Mouse (Mus musculus): Measurements from ENCODE around the gene Klhl26. TPM values are rescaled to one million over a fixed set of nuclear protein-coding genes. Genes with fewer than 3 reads are reported as not detected.

Gene Klhl26
- polyA plus RNA-seq, 1 experiment from 2014 or later = 25.6 TPM

DNA sequence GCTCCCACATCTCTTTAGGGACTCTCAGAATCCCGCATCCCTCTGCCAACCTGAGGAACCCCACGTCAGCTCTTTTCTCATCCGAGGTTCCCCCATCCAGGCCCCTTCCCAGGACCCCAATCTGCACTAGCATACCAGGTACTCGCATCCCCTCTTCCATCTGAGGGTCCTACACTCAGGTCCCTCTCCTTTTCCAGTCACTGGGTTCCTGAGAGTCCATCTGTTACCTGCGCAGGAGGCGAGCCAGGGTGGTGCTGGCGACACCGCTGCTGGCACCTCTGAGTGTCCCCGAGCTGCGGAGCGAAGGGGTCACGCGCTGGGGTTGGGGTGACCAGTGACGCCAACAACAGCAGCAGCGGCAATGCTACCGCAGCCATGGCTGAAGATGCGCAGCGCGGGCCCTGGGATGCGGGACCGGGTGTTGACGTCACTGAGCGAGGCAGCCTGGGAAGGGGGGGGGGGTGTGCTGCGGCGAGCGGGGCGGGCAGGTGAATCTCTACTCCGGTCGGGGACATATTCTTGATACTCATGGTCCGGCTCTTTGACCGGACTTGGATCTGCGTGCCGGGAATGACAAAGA is 10.3 kb upstream of the Klhl26 start, which contains the start of gene Tmem59l:
Tmem59l (minus strand) TSS at position 418 of the 580 bp plus-strand sequence.
- H3K4me2 ChIP-seq = peak within 1 kb of the TSS; percentile 62
- WGBS = 3% methylated on average over 33 of the region's 33 CpGs
- peak within 1 kb of the TSS; percentile 49 for H3K4me3 ChIP-seq
- no peak within 1 kb of the TSS for H3K27ac ChIP-seq (replicated peaks)
- no peaks in the 10 kb centered on the region for H3K9me3 ChIP-seq
- H3K27me3 ChIP-seq = peaks cover 95% of the 10 kb centered on the region
- H3K36me3 ChIP-seq = 0 out of 2 replicates have a peak, but pooled peaks cover 2% of the 10 kb centered on the region
- ATAC-seq (ENCODE audit: low read depth) = peak; percentile 70
- peaks cover 49% of the 10 kb centered on the region for H3K4me1 ChIP-seq (replicated peaks)
- H3K9ac ChIP-seq = peak within 1 kb of the TSS; percentile 77

DNA sequence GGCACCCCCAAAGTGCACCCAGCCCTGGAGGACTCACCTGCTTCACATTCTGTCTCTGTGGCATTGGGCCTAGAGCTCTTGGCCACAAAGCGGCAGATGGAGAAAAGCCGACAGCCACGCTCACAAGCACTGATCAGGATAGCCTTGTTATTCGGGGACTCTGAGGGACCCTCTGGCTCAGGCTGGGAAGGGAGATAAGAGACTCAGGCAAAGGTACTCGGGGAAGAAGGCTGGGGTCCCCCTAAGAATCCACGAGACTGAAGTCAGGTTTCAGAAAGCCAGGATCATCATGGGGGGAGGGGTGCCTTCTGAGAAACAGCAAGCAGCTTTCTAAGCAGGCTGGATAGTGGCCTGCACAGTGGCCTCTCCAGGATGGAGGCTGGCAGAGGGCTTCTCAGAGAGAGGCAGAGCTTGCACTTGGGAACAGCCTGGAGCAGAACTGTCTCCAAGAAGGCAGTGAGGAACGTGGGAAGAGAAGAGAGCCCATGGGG is 9.5 kb upstream of the Klhl26 start:
- Histone ChIP-seq H3K4me2 (peak overlapping the region; percentile 62), H3K9ac (peak overlapping the region; percentile 77), H3K27me3 (peaks cover 93% of the 10 kb centered on the region), H3K4me3 (peak overlapping the region; percentile 49), H3K9me3 (no peaks in the 10 kb centered on the region), H3K4me1 (replicated peaks) (peaks cover 45% of the 10 kb centered on the region), H3K27ac (replicated peaks) (no peak overlapping the region), H3K36me3 (0 out of 2 replicates have a peak, but pooled peaks cover 2% of the 10 kb centered on the region)
- 61% methylated on average over 7 of the region's 7 CpGs for WGBS
- ATAC-seq (ENCODE audit: low read depth) = 0 out of 2 replicates have a peak, but pooled peaks have one; percentile 12

DNA sequence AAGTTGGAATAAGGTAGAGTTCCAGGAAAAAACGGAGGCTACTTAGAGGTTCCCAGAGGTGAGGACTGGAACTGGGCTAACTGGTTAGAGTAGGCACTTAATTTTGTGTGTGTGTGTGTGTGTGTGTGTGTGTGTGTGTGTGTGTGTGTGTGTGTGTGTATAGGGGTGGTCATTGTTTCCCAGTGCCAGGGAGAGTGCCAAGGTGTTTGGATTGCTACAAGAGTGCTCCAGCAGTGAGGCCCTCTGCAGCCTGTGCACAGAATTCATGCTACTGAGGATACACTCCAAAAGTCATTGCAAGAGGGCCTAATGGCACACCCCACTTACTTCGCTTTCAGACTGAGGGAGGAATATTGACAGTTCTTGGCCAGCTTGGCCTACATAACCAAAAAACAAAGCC is 6.2 kb upstream of the Klhl26 start:
- ATAC-seq (ENCODE audit: low read depth) = no peak
- peaks cover 89% of the 10 kb centered on the region for H3K27me3 ChIP-seq
- 49% methylated on average over 2 of the region's 2 CpGs for WGBS

DNA sequence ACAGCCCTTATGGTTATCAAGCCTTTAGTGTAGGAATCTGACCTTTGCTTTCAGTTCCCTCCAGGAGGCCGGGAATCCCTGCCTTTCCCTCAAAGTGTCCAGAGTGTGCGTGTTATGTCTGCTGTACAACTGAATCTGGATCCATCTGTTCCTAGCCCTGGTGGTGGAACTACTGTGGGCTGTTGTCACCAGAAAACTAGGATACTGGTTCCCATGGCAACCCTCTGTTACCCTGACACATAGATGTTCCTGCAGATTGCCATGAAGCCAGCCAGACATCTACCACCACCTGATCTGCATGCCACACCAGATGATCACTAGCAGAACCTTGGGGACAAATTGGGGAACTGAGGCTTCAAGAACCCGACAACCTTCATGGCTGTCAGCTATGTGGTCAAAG is 5.1 kb upstream of the Klhl26 start:
- Histone ChIP-seq H3K27me3 (peaks cover 90% of the 10 kb centered on the region), H3K36me3 (0 out of 2 replicates have a peak, but pooled peaks cover 2% of the 10 kb centered on the region), H3K4me3 (no peak overlapping the region), H3K27ac (replicated peaks) (no peak overlapping the region), H3K4me1 (replicated peaks) (peaks cover 11% of the 10 kb centered on the region), H3K9ac (no peak overlapping the region), H3K4me2 (no peak overlapping the region), H3K9me3 (no peaks in the 10 kb centered on the region)
- WGBS = 90% methylated on average over 3 of the region's 3 CpGs
- ATAC-seq (ENCODE audit: low read depth) = no peak

More for the DNA sequence above, 6.2 kb upstream of the Klhl26 start:
- no peak overlapping the region for H3K27ac ChIP-seq (replicated peaks)
- no peak overlapping the region for H3K4me3 ChIP-seq
- peaks cover 17% of the 10 kb centered on the region for H3K4me1 ChIP-seq (replicated peaks)
- no peak overlapping the region for H3K4me2 ChIP-seq
- 0 out of 2 replicates have a peak, but pooled peaks cover 2% of the 10 kb centered on the region for H3K36me3 ChIP-seq
- no peaks in the 10 kb centered on the region for H3K9me3 ChIP-seq
- H3K9ac ChIP-seq = no peak overlapping the region

DNA sequence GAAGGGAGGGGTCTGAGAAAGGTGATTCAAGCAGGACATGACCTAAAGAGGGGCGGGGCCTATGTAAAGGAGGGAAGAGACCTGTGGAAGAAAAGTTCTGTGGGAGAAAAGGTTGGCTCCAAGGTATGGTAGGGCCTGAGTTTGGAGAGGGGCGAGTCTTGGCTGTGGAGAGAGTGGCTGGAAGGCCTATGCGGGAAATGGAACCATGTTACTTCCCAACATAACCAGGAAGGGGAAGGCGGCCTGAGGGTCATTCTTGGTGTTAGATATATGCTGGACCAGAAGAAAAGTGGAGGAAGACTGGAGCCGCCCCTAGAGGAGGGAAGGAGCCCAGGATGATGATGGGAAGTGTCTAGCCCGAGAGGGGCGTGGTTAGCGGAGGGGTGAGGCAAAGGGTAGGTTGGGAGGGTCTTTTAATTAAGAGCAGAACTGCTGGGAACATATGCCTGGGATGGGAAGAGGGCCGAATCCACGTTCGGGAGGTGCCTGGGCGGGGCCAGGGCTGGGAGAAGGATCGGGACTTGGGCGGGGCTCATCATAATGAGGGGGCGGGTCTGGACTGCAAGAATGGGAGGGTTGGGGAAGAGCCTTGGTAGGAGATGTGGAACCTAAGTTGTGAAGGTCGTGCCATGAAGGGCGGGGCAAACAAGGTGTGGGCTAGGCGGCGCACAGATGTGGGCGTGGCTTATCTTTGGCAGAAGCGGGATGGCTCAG is 658 bp upstream of the Klhl26 start:
- 0 out of 2 replicates have a peak, but pooled peaks cover 2% of the 10 kb centered on the region for H3K36me3 ChIP-seq
- peak overlapping the region; percentile 71 for H3K4me2 ChIP-seq
- peaks cover 11% of the 10 kb centered on the region for H3K4me1 ChIP-seq (replicated peaks)
- H3K9me3 ChIP-seq = no peaks in the 10 kb centered on the region
- no peak overlapping the region for H3K9ac ChIP-seq
- H3K4me3 ChIP-seq = peak overlapping the region; percentile 74
- WGBS = 2% methylated on average over 21 of the region's 21 CpGs
- ATAC-seq (ENCODE audit: low read depth) = peak; percentile 42
- H3K27me3 ChIP-seq = peaks cover 45% of the 10 kb centered on the region
- no peak overlapping the region for H3K27ac ChIP-seq (replicated peaks)

DNA sequence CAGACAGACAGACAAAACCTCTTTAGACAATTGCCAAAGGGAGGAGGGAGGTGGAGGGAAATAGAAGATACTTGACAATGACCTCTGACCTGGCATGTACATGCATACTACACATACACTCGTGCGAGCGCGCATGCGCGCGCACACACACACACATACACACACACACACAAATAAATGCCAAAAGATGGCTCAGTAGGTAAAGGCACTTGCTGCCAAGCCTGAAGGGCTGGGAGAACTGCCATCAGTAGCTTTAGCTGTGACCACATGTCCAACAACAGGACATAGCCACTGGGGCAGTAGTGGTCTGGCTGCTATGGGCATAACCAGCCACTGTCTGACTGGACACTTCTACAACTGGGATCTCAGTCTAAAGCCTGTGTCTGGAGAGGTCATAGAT is 4.9 kb downstream of the Klhl26 start:
- 99% methylated on average over 7 of the region's 7 CpGs for WGBS
- no peak overlapping the region for H3K4me3 ChIP-seq
- H3K27me3 ChIP-seq = no peaks in the 10 kb centered on the region
- H3K36me3 ChIP-seq = no peaks in the 10 kb centered on the region
- H3K4me1 ChIP-seq (replicated peaks) = peaks cover 30% of the 10 kb centered on the region
- ATAC-seq (ENCODE audit: low read depth) = no peak
- H3K27ac ChIP-seq (replicated peaks) = no peak overlapping the region
- H3K9me3 ChIP-seq = no peaks in the 10 kb centered on the region
- H3K4me2 ChIP-seq = no peak overlapping the region
- no peak overlapping the region for H3K9ac ChIP-seq

DNA sequence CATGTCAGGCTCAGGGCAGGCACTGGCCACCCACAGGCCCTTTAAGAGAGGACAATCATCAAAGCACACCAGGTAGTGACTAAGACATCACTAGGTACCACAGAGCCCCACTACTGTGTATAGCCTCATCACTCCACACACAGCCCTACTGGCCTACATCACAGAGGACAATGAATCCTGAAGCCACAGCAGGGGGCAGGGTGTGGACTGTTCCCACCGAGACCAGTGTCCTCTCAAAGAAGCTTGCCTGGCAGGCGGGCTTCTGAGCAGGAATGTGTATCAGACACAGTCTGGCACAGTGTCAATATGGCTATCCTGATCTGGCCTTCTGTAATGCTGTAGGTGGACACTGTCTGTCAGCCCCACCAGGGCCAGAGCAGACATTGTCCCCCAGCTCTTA is 6.8 kb downstream of the Klhl26 start:
- H3K4me3 ChIP-seq = no peak overlapping the region
- WGBS = 59% methylated on average over 2 of the region's 2 CpGs
- 0 out of 2 replicates have a peak, but pooled peaks cover 7% of the 10 kb centered on the region for H3K36me3 ChIP-seq
- H3K27me3 ChIP-seq = no peaks in the 10 kb centered on the region
- ATAC-seq (ENCODE audit: low read depth) = peak; percentile 33; the same call in 1 of the 2 replicates
- no peak overlapping the region for H3K27ac ChIP-seq (replicated peaks)
- no peak overlapping the region for H3K9ac ChIP-seq
- no peak overlapping the region for H3K4me2 ChIP-seq
- peaks cover 19% of the 10 kb centered on the region for H3K4me1 ChIP-seq (replicated peaks)
- no peaks in the 10 kb centered on the region for H3K9me3 ChIP-seq

DNA sequence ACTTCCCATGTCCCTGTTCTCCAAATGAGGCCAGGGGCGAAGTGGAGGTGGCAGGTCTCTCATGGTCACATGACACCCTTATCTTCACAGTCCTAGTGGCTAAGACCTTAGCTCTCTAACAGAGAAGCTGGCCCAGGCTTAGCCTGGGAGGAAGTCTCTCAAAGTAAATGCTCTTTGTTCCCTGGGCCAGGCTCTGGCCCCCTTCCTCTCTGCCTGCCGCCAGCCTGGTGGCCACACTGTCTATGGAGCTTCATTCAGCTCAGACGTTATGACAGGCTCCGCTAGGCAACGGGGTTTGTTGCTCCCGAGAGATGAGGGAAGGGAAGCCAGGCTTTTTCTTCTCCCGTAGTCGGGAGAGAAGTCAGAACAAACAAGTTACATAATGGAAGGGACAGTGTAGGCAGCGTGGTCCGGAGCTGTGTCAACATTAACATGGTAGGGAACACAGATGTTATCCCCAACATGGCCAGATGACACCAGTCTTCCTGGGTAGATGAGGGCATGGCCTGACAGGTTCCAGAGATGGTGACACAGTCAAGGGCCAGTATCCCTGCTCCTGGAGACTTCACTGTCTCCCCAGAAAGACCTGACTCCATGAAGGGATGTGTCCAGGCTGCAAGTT is 7.4 kb downstream of the Klhl26 start:
- WGBS = 48% methylated on average over 10 of the region's 10 CpGs
- peak; percentile 29 for ATAC-seq (ENCODE audit: low read depth)

DNA sequence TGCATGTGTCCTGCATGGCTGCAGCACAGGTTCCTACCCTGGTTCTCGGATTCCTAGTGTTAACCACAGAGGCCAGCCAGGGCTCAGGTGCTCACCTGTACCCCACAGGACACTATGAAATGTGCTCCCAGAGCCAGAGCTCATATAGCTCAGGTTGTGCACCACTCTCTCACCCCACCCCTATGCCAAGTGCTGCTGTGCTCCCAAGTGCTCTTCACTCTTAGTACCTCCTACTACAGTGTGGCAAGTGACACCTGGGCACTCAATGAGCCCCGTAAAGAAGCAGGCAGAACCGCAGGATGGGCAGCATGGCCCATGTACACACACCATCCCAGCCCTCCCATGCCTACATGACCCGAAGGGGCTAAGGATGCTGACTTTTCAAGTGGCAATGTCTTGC is 8.0 kb downstream of the Klhl26 start:
- Histone ChIP-seq H3K4me3 (no peak overlapping the region), H3K4me1 (replicated peaks) (peaks cover 20% of the 10 kb centered on the region), H3K27me3 (no peaks in the 10 kb centered on the region), H3K4me2 (no peak overlapping the region), H3K36me3 (0 out of 2 replicates have a peak, but pooled peaks cover 7% of the 10 kb centered on the region), H3K9ac (no peak overlapping the region), H3K27ac (replicated peaks) (no peak overlapping the region), H3K9me3 (no peaks in the 10 kb centered on the region)
- no peak for ATAC-seq (ENCODE audit: low read depth)
- WGBS = 91% methylated on average over 4 of the region's 4 CpGs

More for the DNA sequence above, 7.4 kb downstream of the Klhl26 start:
- Histone ChIP-seq H3K4me2 (no peak overlapping the region), H3K9me3 (no peaks in the 10 kb centered on the region), H3K27ac (replicated peaks) (peak overlapping the region; percentile 30; the same call in 1 of the 2 replicates), H3K4me1 (replicated peaks) (peaks cover 19% of the 10 kb centered on the region), H3K4me3 (no peak overlapping the region), H3K27me3 (no peaks in the 10 kb centered on the region), H3K9ac (no peak overlapping the region), H3K36me3 (0 out of 2 replicates have a peak, but pooled peaks cover 7% of the 10 kb centered on the region)

DNA sequence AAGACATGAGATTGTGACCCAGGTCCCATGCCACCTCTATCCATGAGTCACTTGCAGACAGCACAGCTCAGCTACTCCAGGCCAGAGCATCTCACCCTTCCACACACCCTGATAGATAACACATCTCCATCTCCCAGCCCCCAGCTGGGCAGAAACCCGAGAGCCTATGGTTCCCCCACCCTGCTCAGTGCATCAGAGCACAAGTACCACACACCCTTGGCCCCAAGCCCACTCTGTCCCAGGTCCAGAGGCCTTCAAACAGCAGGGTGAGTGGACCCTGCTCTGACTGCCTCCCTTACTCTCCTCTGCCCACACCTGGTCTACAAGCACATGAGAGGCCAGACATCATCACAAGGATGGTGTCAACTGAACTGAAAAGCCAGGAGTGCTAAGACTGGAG is 8.9 kb downstream of the Klhl26 start:
- 64% methylated on average over 1 of the region's 1 CpGs for WGBS
- Histone ChIP-seq H3K27me3 (no peaks in the 10 kb centered on the region), H3K9me3 (no peaks in the 10 kb centered on the region), H3K36me3 (0 out of 2 replicates have a peak, but pooled peaks cover 7% of the 10 kb centered on the region), H3K27ac (replicated peaks) (no peak overlapping the region), H3K4me3 (no peak overlapping the region), H3K4me1 (replicated peaks) (peaks cover 26% of the 10 kb centered on the region), H3K9ac (no peak overlapping the region), H3K4me2 (no peak overlapping the region)
- ATAC-seq (ENCODE audit: low read depth) = no peak

DNA sequence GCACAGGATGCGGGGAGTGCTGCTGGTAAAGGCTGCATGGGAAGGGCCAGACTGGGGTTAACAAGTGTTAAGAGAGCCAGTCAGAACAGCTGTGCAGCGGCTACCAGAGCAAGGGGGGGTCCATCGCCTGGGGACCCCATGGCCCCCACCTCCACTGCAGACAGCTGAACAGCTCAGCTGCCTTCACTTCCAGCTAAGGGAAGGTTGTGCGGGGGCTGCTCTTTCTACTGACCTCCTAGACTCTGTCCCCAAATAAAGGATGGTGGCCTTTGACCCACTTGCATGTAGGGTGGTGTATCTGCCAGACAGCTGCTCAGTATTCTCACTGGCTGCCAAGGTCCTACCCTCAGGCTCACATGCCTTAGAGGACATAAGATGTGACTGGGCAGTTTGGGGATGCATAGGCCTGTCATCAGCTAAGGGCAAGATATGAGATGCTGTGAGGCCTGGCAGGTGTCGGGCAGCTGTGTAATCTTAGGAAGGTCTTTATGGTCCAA is 9.5 kb downstream of the Klhl26 start:
- ATAC-seq (ENCODE audit: low read depth) = no peak
- 85% methylated on average over 5 of the region's 5 CpGs for WGBS
- Histone ChIP-seq H3K36me3 (0 out of 2 replicates have a peak, but pooled peaks cover 7% of the 10 kb centered on the region), H3K27me3 (no peaks in the 10 kb centered on the region), H3K9me3 (no peaks in the 10 kb centered on the region), H3K27ac (replicated peaks) (no peak overlapping the region), H3K4me3 (no peak overlapping the region), H3K9ac (no peak overlapping the region), H3K4me1 (replicated peaks) (peaks cover 26% of the 10 kb centered on the region), H3K4me2 (no peak overlapping the region)

DNA sequence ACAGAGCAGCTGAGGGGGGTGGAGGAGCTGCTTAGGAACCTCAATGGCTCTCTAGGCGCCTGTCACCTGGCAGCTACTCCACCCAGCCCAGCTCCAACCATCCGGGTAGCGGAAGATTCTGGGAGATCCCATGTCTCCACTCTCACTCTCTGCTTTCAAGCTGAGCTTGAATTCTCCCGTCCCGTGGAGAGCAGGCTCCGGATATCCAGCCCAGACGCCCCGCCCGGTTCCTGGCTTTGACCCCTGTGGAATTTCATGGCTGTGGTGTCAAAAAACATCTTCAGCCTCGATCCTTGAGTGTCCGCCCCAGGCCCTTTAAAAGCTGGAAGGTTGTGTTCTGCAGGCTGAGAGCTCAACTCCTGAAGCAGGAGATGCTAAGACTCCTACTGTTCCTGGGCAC is 10.0 kb downstream of the Klhl26 start:
- no peak for ATAC-seq (ENCODE audit: low read depth)
- no peak overlapping the region for H3K4me2 ChIP-seq
- peaks cover 26% of the 10 kb centered on the region for H3K4me1 ChIP-seq (replicated peaks)
- no peak overlapping the region for H3K4me3 ChIP-seq
- 68% methylated on average over 11 of the region's 11 CpGs for WGBS
- H3K9me3 ChIP-seq = no peaks in the 10 kb centered on the region
- no peak overlapping the region for H3K9ac ChIP-seq
- H3K27ac ChIP-seq (replicated peaks) = no peak overlapping the region
- H3K36me3 ChIP-seq = 0 out of 2 replicates have a peak, but pooled peaks cover 7% of the 10 kb centered on the region
- no peaks in the 10 kb centered on the region for H3K27me3 ChIP-seq
